Mouse (Mus musculus) gastrocnemius, postnatal 4 days (tissue): ENCODE measurements around the gene Tfap2d. TPM values are rescaled to one million over a fixed set of nuclear protein-coding genes. Genes with fewer than 3 reads are reported as not detected.

Source experiments
- DNase-seq, 2 experiments: peaks; one replicate each; pipeline ENCODE4 v3.0.0; 2021 to 2022; ENCODE audit warnings: low spot score in 2 of 2, mixed read lengths in 2 of 2
- long read RNA-seq, 2 experiments: library from polyadenylated mRNA; stranded (forward); transcript quantifications; one replicate each; pipeline ENCODE4 v2.0.0; 2021
- total RNA-seq, 2 experiments: library from RNA; stranded (reverse); gene quantifications; 2 replicates each; pipeline ENCODE4 v1.2.3; 2021

Gene Tfap2d
- total RNA-seq = not detected
- long read RNA-seq, experiment 1 = 0 reads
- long read RNA-seq, experiment 2 = 0 reads

GRCm38 (mm10) chr1:19102631-19103030, at the start of gene Tfap2d:
Gene Tfap2d (plus strand): TSS chr1:19103022.
- DNase-seq = no peak

- DNase-seq = no peak
These were observed 46.5 kb upstream of the Tfap2d start for GRCm38 (mm10) chr1:19056300-19056699.

GRCm38 (mm10) chr1:19056861-19057260, 46.0 kb upstream of the Tfap2d start:
- DNase-seq = no peak

GRCm38 (mm10) chr1:19088078-19088477, 14.7 kb upstream of the Tfap2d start:
- DNase-seq = no peak

DNA sequence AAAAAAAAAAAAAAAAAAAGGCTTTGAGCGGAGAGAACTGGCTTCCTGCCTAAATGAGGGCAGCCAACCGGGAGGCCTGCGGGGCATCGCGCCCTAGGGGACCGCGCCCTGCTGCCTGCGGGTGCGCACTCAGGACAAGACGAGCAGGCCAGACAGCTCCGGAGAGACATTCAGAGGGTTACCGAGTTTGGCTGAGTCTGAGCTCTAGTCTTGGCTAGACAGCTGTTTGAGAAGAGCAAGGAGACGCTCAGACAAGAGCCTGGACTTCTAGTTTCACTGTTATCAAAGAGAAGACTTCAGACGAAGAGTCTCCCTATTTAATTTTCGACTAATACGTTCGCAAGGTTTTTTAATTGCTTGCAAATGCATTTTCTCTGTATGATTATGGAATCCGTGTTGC, 5.9 kb upstream of the Tfap2d start:
- no peak for DNase-seq

DNA sequence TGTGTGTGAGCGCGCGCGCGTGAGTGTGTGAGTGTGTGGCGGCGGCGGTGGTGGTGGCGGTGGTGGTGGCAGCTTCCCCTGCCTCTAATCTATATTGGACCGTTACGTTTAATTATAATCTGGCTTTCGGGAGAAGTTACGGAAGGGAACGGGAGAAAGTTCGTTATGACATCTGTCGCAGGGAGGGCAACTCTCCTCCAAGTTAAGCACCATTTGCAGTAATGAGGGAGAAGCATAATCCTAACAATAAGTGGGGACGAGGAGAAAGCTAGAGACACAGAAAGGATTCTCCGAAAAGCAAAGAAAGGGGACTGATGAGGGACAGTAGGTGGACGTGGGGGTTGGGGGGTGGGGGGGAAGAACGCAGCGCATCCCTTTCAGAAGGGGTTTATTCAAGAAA, 494 bp downstream of the Tfap2d start:
- no peak for DNase-seq

GRCm38 (mm10) chr1:19103776-19104142, 937 bp downstream of the Tfap2d start:
- DNase-seq = no peak

DNA sequence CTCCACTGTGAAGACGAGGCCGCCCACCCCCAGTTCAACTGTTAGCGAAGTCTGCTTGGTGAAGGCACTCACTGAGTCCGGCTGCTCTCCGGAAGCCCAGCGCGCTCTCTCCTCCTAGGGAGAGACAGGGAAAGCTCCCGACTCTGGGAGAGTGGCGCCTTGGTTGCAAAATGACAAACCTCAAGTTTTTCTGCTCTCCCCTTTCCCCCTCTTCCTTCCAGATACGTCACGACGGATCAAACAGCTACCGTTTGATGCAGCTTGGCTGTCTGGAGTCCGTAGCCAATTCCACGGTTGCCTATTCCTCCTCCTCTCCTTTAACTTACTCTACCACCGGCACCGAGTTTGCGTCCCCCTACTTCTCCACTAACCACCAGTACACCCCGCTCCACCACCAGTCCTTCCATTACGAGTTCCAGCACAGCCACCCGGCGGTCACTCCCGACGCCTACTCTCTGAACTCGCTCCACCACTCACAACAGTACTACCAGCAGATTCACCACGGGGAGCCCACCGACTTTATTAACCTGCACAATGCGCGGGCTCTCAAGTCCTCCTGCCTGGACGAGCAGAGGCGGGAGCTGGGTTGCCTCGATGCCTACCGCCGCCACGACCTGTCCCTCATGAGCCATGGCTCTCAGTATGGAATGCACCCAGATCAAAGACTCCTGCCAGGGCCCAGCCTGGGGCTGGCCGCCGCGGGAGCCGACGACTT, 1.5 kb downstream of the Tfap2d start:
- DNase-seq = no peak

DNA sequence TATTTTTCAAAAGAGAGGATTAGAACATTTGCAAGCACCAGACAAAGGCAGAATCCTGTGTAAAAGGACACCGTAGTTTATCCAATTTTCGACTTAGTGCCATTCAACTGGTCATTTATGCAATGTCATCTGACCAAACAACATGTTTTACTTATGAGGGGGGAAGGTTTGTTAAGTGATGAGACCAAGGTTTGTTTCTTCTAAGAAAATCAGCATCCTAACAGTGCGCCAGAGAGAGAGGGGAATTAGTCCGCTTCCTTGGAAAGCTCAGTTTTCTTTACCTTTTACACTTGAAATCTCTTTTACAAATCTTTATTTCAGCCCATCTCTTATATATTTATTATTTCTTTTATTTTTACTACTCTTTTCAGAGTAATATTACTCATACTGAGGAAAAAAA, 3.6 kb downstream of the Tfap2d start:
- DNase-seq = no peak

GRCm38 (mm10) chr1:19106841-19107800, 4.3 kb downstream of the Tfap2d start:
- DNase-seq = no peak

GRCm38 (mm10) chr1:19107801-19108200, 5.0 kb downstream of the Tfap2d start:
- no peak for DNase-seq

DNA sequence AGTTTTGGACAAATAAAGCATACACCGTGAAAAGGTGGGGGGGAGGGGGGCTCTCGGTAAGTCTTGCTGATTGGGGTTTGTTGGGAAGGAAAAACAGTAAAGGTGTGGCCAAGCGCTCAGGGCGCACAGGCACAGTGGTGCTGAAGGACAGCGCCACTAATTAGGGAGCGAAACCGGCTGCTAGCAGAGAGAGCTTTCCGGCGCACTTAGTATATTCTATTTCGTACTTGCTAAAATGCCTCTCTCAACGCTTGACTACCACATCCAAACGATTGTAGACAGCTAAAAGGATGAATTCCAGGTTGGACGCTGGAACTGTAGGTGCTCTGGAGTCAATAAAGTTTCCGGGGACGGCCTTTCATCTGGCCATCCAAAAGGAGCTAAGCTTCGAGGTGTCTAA, 6.9 kb downstream of the Tfap2d start:
- DNase-seq = peak in 1 of 2 experiments; percentile 10

GRCm38 (mm10) chr1:19110211-19110610, 7.4 kb downstream of the Tfap2d start:
- DNase-seq = no peak

DNA sequence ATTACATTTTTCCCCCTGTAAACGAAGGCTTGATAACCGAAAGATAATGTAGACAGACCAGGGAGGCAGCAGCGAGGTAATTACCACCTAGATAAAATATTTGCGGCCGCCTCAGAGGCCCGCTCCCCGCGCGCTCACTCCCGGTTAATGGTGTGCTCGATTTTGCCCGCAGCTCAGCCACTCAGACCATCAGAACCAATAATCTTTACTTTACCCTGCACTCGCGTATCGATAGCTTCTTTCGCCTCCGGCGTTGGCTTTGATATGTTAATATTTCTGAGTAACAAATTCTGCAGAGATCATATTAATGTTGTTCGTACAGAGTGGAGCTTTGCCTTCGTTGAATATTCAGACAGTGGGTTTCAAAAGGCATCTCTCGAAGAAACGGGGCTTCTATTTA, 8.2 kb downstream of the Tfap2d start:
- no peak for DNase-seq

- no peak for DNase-seq
These were observed 76.0 kb downstream of the Tfap2d start for GRCm38 (mm10) chr1:19178742-19179397.

DNA sequence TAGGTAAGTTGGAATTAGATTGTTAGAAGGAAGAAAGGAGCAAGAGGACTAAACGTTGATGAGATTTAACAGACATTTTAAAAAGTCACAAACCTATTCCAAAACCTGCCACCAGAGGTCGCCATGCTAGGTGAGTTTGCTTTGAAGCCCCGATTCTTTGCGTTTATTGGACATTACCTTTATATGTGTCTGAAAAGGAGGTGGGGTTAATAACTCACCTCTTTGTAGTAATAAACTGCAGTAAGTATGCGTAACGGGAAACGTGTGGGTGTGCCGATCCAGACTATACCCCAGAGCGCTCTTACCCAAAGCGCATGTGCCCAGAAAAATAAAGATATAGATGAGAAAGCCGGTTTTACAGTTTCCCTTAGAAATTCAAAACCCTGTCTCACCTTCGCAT, 102.8 kb downstream of the Tfap2d start:
- DNase-seq = no peak

DNA sequence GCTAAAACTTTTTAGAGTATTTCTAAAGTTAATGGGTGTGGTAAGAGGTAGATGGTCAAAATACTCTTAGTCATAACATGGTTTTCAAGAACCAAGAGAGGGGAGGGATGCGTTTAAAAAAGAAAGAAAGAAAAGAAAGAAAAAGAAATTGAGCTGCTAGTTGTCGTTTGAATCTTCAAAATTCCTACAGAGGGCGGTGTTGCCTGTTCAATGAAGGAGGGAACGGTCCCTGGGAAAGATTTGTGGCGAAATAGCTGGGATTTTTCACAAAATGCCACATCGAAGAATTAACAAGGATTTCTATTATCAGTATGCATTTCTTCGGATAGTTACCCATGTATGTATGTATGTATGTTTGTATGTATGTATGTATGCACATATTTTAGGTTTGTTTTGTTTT, 103.4 kb downstream of the Tfap2d start:
- DNase-seq = no peak

DNA sequence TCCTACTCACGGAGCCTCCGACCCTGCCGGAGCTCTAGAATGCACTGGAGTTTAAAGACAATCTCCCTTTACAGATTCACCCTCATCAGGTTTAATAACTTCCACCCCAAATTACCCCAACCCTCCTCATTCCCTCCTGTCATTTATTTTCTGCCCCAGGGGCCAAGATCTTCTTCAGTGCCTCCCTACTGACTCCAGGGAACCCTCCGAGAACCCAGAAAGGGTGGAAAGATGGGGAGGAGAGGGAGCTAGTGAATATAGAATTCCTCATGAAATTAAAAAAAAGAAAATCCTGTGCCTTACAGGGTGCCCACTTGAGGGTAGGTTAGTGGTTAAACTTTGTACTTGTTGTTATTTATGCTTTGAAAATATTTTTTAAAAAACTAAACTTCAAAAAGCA, 104.8 kb downstream of the Tfap2d start:
- DNase-seq = no peak

GRCm38 (mm10) chr1:19208641-19209358, 106.0 kb downstream of the Tfap2d start, which contains the start of gene Tfap2b:
Gene Tfap2b (plus strand): TSS chr1:19208914.
- DNase-seq = no peak

DNA sequence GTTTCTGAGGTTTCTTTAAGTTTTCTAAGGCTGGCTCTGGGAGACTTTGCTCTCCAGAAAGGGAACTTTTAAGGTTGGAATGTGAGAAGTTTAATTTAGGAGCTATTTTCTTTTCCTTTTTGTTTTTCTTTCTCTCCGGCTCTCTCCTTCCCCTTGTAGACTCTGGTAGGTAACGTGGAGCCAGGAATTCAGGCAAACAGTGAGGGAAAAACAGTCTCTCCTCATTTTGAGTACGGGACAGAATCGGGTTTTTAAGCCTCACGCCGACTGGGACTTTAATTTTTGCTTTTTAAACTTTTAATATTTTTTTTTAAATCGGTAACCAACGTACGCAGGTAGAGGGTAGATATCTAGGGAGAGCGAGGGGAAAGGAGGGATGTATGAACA, 106.5 kb downstream of the Tfap2d start:
- DNase-seq = no peak

DNA sequence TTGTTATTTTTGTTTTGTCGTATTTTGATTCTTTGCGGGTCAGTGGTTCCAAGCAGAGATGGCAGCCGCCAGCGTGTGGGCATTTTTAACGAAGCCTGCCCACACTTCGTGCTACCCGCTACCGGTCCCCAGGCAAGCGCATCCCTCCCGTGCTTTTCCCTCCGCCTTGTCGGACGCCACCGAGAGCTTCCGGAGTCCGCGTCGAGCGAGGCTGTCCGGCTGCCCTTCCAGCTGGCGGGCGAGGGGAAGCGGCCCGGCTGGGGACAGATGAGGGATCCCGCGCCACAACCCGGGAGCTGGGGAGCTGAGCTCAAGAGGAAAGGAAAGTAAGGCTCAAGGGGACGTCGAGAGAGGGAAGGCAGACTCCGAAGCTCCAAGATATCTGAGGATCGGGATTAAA, 107.0 kb downstream of the Tfap2d start:
- peak in 1 of 2 experiments; percentile 23 for DNase-seq
